Mouse (Mus musculus) kidney, adult 8-10 months (tissue): ENCODE results near the gene Zfp275.
"Not testable (repeated sequence)": the region's sequence is repeated elsewhere in the genome, so short reads cannot be mapped to it uniquely, and the experiment has no call there.

Source experiments
- DNase-seq, 2 experiments: peaks; one replicate each; pipeline ENCODE4 v3.0.0; 2022

The Zfp275 gene

GRCm38 (mm10) chrX:73342483-73342895 lies at the start of gene Zfp275:
Gene Zfp275 (plus strand): TSS chrX:73342621.
- peak; percentile 61 to 66 for DNase-seq

- DNase-seq, result not testable (repeated sequence)
Measured at GRCm38 (mm10) chrX:73292876-73293275, 49.5 kb upstream of the Zfp275 start, which contains the start of the genes Xlr5a and Xlr5c. Gene Xlr5a (minus strand): TSS chrX:73292976. Gene Xlr5c (minus strand): TSS chrX:73292976.

DNA sequence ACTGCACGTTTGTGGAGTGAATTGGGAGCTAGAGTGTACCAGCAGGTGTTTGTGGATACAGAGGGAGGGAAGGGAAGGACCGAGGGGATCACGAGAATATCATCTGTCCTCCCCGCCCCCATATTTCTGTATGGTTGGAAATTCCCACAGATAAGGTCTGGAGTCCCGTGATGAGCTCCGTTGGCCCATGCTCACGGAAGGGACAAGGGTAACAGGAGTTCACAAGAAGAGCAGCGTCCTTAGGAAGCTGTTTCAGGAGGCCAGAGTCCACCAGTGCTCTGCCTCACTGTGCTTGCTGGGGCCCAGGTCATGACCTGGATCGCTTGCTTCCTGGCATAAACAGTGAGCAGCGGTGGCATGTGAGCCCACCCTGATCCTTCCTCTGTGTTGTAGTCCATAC lies 46.7 kb upstream of the Zfp275 start:
- peak; percentile 12 to 64 for DNase-seq

- DNase-seq, result peak; percentile 5 to 27
Measured at GRCm38 (mm10) chrX:73312522-73312921, 29.9 kb upstream of the Zfp275 start.

DNA sequence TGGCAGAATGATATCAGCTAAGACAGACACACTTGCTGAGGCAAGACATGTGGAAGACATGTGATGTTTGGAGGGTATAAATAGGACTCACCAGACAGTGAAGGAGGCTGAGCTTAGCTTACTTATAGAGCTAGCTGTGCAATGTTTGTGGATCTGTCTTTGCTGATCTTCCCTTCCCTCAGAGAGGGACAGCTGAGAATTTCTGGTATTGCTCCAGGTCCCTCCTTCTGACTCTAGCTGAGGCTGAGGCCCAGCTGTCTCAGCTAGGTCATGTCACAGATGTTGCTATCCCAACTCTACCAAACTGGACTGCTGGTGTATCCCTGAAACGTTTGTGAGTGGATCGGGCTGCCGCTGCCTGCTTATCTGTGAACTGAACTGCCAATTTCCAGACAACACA lies 21.4 kb upstream of the Zfp275 start:
- DNase-seq, result no peak

- no peak for DNase-seq
Measured at GRCm38 (mm10) chrX:73327215-73327614, 15.2 kb upstream of the Zfp275 start.

GRCm38 (mm10) chrX:73333548-73333947 lies 8.9 kb upstream of the Zfp275 start:
- DNase-seq, result no peak

DNA sequence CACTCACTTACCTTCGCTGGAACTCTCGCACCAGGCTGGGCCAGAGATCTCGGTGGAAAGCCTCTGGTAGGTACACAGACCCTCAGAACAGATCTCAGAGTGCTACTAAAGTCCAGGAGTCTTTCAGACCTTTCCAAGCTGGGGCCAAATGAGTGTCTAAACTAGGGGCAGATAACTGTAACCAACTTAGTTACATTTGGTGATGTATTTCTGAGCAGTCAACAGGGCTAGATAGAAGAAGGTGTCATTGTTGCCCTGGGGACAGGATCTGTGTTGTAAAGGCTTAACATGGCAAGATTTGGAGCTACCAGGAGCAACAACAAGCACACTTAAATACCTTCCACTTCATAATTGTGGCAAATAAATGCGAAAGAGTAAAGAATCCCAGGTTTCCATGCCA lies 5.7 kb upstream of the Zfp275 start, which contains the start of gene Gm45015:
Gene Gm45015, minus strand, starts transcription at position 101 of the 400 bp plus-strand sequence.
- no peak for DNase-seq

- no peak for DNase-seq
Measured at GRCm38 (mm10) chrX:73341473-73341872, 948 bp upstream of the Zfp275 start.

DNA sequence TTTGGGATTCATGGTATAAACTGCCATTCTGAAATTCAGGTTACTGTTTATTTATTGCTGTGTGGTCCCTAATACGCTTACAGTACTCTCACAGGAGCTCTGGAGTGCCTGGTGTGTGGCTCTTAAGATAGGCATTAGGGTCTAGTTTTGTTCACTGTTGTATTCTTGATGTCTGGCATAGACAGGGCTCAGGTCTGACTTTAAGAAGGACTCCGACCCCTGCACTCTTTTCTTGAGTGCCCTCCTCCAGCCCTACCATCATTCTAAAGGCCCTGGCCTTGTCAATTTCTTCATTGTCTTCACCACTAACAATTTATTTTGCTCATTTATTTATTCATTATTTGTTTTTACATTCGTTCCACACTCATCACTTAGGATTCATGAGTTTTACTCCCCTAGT lies 353 bp upstream of the Zfp275 start:
- no peak for DNase-seq

- DNase-seq, result peak in 1 of 2 experiments; percentile 3
Measured at GRCm38 (mm10) chrX:73342941-73343735, 717 bp downstream of the Zfp275 start.

DNA sequence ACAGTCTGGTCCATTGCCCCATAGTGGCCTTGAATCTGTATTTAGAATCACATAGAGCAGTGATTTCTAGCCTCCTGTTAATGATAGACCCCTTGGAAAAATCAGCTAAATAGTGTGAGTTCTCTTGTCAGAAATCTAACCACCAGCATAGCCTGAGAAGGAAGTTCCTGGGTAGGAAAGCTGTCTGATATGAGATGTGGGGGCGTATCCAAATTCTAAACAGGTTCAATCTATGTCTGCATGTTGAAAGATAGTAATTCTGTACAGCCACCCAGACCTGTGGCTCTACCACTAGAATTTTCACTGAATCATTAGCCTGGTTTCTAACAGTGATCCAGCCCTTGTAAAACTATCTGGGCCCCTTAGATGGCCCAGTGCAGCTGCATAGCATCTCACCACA lies 1.4 kb downstream of the Zfp275 start:
- DNase-seq, result no peak

DNA sequence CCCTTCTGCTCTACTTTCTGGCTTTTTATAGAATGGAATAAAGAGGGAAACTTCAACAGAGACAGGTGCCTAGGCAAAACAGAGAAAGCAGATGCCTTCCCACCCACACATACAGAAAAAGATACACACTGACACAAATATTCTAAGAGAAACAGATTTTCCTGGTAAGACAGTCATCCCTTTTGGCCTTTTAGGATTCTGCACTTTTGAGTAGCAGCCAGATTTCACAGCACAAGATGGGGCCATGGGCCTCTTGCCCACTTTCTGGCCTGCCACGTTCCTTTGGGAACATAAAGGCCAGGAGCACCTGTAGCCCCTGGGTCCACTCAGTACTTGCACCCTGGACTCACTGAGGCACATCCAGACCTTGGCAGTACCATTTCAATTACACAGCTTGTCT lies 1.9 kb downstream of the Zfp275 start:
- no peak for DNase-seq

GRCm38 (mm10) chrX:73356163-73356562 lies 13.7 kb downstream of the Zfp275 start:
- DNase-seq, result no peak

GRCm38 (mm10) chrX:73356719-73357118 lies 14.3 kb downstream of the Zfp275 start:
- no peak for DNase-seq

DNA sequence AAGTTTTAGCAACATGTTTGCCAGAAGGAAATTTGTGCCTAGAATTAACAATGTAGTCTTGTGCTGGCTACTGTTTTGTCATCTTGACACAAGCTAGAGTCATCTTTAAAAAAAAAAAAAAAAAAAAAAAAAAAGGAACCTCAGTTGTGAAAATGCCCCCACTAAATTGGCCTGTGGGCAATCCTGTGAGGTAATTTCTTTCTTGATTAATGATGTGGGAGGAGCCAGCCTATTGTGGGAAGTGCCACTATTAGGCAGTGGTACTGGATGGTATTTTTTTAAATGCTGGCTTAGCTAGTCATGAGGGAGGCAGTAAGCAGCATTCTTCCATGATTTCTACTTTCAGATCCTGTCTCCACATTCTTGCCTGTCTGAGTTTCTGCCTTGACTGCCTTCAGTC lies 20.9 kb downstream of the Zfp275 start:
- no peak for DNase-seq

GRCm38 (mm10) chrX:73384419-73384818 lies 42.0 kb downstream of the Zfp275 start:
- no peak for DNase-seq

DNA sequence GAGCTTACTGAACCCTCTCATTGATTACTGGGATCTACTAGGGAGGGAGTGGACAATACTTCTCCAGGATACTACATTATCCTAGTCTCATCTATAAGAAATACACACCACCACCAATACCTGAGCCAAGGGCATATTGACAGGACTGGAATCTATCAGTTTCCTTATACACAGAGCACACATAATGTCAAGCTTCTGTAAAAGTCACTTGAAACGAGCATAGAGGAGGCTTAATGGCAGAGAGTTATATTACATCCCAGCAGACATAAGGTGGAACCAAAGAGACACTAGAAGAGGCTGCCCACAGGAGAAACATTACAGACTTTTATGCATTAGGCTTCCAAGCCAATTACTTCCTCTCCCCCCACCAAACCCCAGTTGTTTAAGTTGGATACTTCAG lies 42.5 kb downstream of the Zfp275 start:
- DNase-seq, result no peak

DNA sequence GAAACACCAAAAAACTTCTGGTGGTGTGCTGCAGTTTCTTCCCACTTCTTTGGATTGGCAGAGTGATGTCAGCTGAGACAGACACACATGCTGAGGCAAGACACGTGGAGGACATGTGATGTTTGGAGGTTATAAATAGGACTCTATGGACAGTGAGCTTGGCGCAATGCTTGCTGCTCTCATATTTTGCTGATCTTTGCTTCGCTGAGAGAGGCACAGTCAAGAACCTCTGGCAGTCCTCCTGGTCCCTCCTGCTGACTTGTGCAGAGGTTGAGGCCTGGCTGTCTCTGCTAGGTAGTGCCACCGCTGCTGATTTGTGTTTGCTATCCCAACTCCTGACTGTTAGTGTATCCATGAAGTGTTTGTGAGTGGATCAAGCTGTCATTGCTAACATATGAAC lies 49.1 kb downstream of the Zfp275 start:
- DNase-seq, result no peak

GRCm38 (mm10) chrX:73396446-73396845 lies 54.0 kb downstream of the Zfp275 start:
- DNase-seq, result no peak

DNA sequence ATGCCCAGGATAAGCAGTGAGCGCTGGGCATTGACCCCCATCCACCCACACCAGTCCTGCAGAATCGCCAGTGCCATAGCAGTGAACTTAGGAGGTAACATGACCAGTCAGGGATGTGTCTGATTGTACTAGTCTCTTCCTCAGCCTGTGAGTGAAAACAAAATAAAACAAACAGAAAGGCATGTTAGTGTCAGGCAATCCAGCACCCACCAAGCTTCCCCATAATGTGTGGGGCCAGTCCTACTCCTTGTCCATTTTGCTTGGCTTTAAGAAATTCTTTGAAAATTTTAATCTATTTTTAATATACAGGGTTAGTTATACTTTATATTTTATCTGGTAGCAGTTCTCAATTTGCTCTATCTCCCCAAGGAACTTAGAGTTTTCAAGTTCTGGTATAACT lies 56.2 kb downstream of the Zfp275 start, which contains the start of gene Gm18336:
Gene Gm18336, minus strand, starts transcription at position 101 of the 400 bp plus-strand sequence.
- DNase-seq, result not testable (repeated sequence)

- DNase-seq, result no peak
Measured at GRCm38 (mm10) chrX:73400951-73401350, 58.5 kb downstream of the Zfp275 start.

DNA sequence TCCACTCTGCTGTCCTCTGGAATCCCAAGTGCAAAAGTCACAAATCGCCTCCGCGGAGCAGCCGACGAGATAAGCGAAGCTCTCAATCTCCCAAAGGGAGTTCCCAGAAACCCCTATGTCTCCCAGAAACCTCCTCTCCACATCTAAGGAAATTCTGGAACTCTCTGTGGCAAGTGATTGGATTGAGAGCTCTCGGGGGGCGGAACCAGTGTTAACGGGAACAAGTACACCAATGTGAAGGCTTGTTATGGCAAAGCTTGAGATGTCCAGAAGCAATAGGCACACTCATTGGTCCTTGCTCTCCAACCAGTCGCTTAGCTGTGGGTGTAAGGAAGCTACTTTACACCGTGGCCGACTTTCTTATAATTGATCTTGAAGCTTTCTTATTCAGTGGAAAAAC lies 59.2 kb downstream of the Zfp275 start:
- no peak for DNase-seq
